Mouse (Mus musculus): Measurements from ENCODE around the gene Abhd6. TPM values are rescaled to one million over a fixed set of nuclear protein-coding genes. Genes with fewer than 3 reads are reported as not detected.
A peak's percentile ranks its signal among the peaks of the same experiment; 100 is the strongest.
"Not testable (repeated sequence)": the region's sequence is repeated elsewhere in the genome, so short reads cannot be mapped to it uniquely, and the experiment has no call there.

Abhd6 gene
- polyA plus RNA-seq, 1 experiment from 2014 or later = 14.1 TPM

DNA sequence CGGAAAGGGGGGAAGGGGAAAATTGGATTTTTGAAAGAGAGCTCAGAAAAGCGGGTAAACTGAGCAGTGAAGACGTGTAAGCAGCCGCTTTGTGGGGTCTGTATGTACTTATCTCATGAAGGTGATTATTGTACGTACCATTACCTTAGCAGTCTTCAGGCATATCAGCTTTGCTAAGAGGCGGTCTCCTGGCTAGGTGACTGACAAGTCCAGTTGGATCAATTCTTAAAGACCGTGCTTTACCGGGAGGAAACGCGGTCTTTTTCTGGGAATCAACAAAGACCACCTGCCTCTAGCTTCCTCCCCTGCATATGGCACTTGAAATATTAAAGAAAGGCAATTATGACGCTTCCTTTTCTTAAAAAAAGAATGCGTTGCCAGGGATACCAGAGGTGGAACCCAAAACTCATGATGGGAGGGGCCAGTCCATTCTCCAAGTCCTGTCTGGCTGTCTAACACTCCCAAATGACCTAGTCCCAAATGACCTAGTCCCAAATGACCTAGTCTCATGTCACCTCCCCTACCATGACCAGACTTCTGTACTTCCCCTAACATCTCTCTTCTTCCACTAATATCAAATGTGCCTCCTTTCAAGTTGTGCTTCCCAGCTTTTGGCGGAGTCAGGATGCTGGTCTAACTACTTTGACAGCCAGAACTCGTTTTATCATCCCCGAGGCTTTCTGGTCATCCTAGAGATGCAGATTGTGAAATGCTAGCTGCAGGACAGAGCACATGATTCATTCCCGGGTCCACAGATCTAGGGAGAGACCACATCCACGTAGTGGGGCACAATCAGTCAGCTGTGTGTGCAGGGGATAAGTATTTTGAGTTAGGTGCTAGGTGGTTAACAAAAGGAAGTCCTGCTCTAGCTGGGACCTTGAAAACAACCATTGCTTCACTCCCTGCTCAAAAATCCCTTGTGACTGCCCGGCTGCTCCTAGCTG lies 1.3 kb downstream of the Abhd6 start:
- H3K4me1 ChIP-seq (ENCODE audit: control insufficient read depth, insufficient read depth, low read length) = peaks cover 8% of the 10 kb centered on the region
- H3K36me3 ChIP-seq (ENCODE audit: control insufficient read depth, insufficient read depth, low read length) = no peaks in the 10 kb centered on the region
- H3K27me3 ChIP-seq (replicated peaks; ENCODE audit: control insufficient read depth, insufficient read depth, low read length) = peaks cover 12% of the 10 kb centered on the region; the same call in 1 of the 2 replicates
- peak overlapping the region; percentile 65 for H3K4me3 ChIP-seq (ENCODE audit: low read length)
- peak overlapping the region; percentile 93 for H3K4me2 ChIP-seq (ENCODE audit: low read depth, low read length)
- H3K9me3 ChIP-seq (ENCODE audit: control insufficient read depth, low read length) = no peaks in the 10 kb centered on the region
- H3K27ac ChIP-seq (ENCODE audit: low read length) = no peak overlapping the region
- peak overlapping the region; percentile 65; the same call in 1 of the 2 replicates for H3K9ac ChIP-seq (ENCODE audit: low read depth, low read length)
- no peak for ATAC-seq
- 36% methylated on average over 18 of the region's 18 CpGs for WGBS

DNA sequence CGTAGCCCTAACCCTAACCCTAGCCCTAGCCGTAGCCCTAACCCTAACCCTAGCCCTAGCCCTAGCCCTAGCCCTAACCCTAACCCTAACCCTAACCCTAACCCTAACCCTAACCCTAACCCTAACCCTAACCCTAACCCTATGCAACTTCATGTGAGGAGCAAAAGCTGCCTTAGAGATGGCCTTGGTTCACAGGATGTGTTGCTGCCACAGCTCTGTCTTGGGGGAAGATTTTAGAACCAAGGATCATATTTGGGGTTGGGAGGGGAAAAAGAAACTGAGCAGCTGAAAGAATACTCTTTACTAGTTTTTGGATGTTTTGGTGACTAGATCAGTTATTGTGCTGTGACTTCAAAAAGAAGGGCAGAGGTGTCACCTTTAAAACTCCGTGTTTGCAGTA lies 3.4 kb downstream of the Abhd6 start:
- not testable (repeated sequence) for H3K4me1 ChIP-seq (ENCODE audit: control insufficient read depth, insufficient read depth, low read length); H3K27ac ChIP-seq (ENCODE audit: low read length); H3K36me3 ChIP-seq (ENCODE audit: control insufficient read depth, insufficient read depth, low read length); H3K4me2 ChIP-seq (ENCODE audit: low read depth, low read length); H3K9me3 ChIP-seq (ENCODE audit: control insufficient read depth, low read length); H3K9ac ChIP-seq (ENCODE audit: low read depth, low read length); H3K4me3 ChIP-seq (ENCODE audit: low read length); ATAC-seq; H3K27me3 ChIP-seq (replicated peaks; ENCODE audit: control insufficient read depth, insufficient read depth, low read length)
- WGBS = 68% methylated on average over 3 of the region's 3 CpGs

- no peak overlapping the region for H3K4me3 ChIP-seq (ENCODE audit: low read length)
- ATAC-seq = no peak
- H3K4me2 ChIP-seq (ENCODE audit: low read depth, low read length) = no peak overlapping the region
- no peak overlapping the region for H3K9ac ChIP-seq (ENCODE audit: low read depth, low read length)
- H3K36me3 ChIP-seq (ENCODE audit: control insufficient read depth, insufficient read depth, low read length) = no peaks in the 10 kb centered on the region
- no peaks in the 10 kb centered on the region for H3K9me3 ChIP-seq (ENCODE audit: control insufficient read depth, low read length)
- peaks cover 8% of the 10 kb centered on the region for H3K4me1 ChIP-seq (ENCODE audit: control insufficient read depth, insufficient read depth, low read length)
- no peak overlapping the region for H3K27ac ChIP-seq (ENCODE audit: low read length)
- H3K27me3 ChIP-seq (replicated peaks; ENCODE audit: control insufficient read depth, insufficient read depth, low read length) = peaks cover under 1% of the 10 kb centered on the region; the same call in 1 of the 2 replicates
Observed at GRCm38 (mm10) chr14:8007084-8007483, 4.4 kb downstream of the Abhd6 start.

- WGBS = 71% methylated on average over 2 of the region's 2 CpGs
- Histone ChIP-seq H3K9me3 (ENCODE audit: control insufficient read depth, low read length) (no peaks in the 10 kb centered on the region), H3K27me3 (replicated peaks; ENCODE audit: control insufficient read depth, insufficient read depth, low read length) (no peaks in the 10 kb centered on the region), H3K36me3 (ENCODE audit: control insufficient read depth, insufficient read depth, low read length) (no peaks in the 10 kb centered on the region), H3K9ac (ENCODE audit: low read depth, low read length) (no peak overlapping the region), H3K4me3 (ENCODE audit: low read length) (no peak overlapping the region), H3K4me2 (ENCODE audit: low read depth, low read length) (no peak overlapping the region), H3K27ac (ENCODE audit: low read length) (no peak overlapping the region), H3K4me1 (ENCODE audit: control insufficient read depth, insufficient read depth, low read length) (peaks cover 8% of the 10 kb centered on the region)
- no peak for ATAC-seq
Observed at GRCm38 (mm10) chr14:8007486-8007885, 4.8 kb downstream of the Abhd6 start.

DNA sequence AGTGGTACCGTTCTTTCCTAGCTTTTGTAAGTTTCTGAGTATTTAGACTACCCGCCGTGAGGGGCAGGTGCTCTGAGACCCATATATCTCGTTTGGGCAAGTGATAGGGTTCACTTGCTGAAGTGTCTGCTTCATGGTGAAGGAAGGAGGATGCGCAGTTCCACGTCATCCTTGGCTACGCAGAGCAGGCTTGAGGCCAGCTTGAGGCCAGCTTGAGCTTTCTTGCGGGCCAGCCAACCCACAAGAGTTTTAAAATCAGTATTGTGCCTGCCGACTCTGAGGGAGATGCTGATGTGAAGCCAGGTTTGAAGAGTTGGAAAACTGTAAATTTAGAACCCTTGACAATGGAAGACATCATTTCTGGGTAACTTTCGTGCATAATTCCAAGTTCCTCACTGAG lies 5.2 kb downstream of the Abhd6 start:
- Histone ChIP-seq H3K4me3 (ENCODE audit: low read length) (no peak overlapping the region), H3K9ac (ENCODE audit: low read depth, low read length) (no peak overlapping the region), H3K4me1 (ENCODE audit: control insufficient read depth, insufficient read depth, low read length) (peaks cover 8% of the 10 kb centered on the region), H3K36me3 (ENCODE audit: control insufficient read depth, insufficient read depth, low read length) (no peaks in the 10 kb centered on the region), H3K4me2 (ENCODE audit: low read depth, low read length) (no peak overlapping the region), H3K27me3 (replicated peaks; ENCODE audit: control insufficient read depth, insufficient read depth, low read length) (no peaks in the 10 kb centered on the region), H3K9me3 (ENCODE audit: control insufficient read depth, low read length) (no peaks in the 10 kb centered on the region), H3K27ac (ENCODE audit: low read length) (no peak overlapping the region)
- WGBS = 83% methylated on average over 10 of the region's 10 CpGs
- ATAC-seq = no peak

DNA sequence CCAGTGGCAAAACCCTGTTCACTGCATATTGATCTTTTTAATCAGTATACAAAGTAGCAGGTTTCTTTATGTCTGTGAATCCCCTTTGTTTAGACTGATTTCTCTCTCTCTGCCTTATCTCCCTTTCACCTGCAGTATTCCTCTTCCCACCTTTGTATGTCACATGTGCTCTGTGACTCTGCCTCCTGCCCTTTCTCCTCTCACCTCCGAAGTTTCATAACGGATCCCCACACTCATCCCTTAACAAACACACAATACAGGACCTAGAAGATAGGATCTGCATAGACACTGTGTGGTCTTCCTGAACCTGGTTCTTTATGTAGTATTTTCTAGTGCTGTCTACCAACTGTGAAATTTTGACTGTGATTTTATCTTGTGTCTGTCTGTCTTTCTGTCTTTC lies 8.6 kb downstream of the Abhd6 start:
- no peak overlapping the region for H3K9ac ChIP-seq (ENCODE audit: low read depth, low read length)
- 71% methylated on average over 2 of the region's 2 CpGs for WGBS
- no peak overlapping the region for H3K27ac ChIP-seq (ENCODE audit: low read length)
- no peaks in the 10 kb centered on the region for H3K9me3 ChIP-seq (ENCODE audit: control insufficient read depth, low read length)
- no peak overlapping the region for H3K4me3 ChIP-seq (ENCODE audit: low read length)
- no peak overlapping the region for H3K4me2 ChIP-seq (ENCODE audit: low read depth, low read length)
- ATAC-seq = no peak
- peaks cover 4% of the 10 kb centered on the region; the same call in 1 of the 2 replicates for H3K4me1 ChIP-seq (ENCODE audit: control insufficient read depth, insufficient read depth, low read length)
- H3K36me3 ChIP-seq (ENCODE audit: control insufficient read depth, insufficient read depth, low read length) = no peaks in the 10 kb centered on the region
- H3K27me3 ChIP-seq (replicated peaks; ENCODE audit: control insufficient read depth, insufficient read depth, low read length) = no peaks in the 10 kb centered on the region

DNA sequence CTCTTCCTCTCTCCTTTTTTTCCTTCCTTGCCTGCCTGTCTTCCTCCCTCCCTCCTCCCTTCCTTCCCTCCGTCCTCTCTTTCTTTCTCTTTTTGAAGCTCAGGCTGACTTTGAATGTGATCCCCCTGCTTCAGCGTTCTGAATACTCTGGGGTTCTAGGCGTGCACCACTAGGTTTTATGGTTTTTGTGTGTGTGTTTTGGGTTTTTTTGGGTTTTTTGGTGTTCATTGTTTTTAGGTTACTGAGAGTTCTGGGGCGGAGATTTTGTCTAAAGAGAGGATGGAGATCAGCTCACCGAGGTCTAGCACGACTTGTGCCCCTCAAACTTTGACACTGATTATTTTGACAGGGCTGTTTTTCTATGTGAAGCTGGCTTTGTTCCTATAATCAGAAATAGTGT lies 9.2 kb downstream of the Abhd6 start:
- H3K4me1 ChIP-seq (ENCODE audit: control insufficient read depth, insufficient read depth, low read length) = peaks cover 4% of the 10 kb centered on the region; the same call in 1 of the 2 replicates
- H3K36me3 ChIP-seq (ENCODE audit: control insufficient read depth, insufficient read depth, low read length) = no peaks in the 10 kb centered on the region
- H3K9me3 ChIP-seq (ENCODE audit: control insufficient read depth, low read length) = no peaks in the 10 kb centered on the region
- H3K27me3 ChIP-seq (replicated peaks; ENCODE audit: control insufficient read depth, insufficient read depth, low read length) = no peaks in the 10 kb centered on the region
- no peak for ATAC-seq
- WGBS = 81% methylated on average over 6 of the region's 6 CpGs
- no peak overlapping the region for H3K9ac ChIP-seq (ENCODE audit: low read depth, low read length)
- H3K27ac ChIP-seq (ENCODE audit: low read length) = no peak overlapping the region
- H3K4me2 ChIP-seq (ENCODE audit: low read depth, low read length) = no peak overlapping the region
- H3K4me3 ChIP-seq (ENCODE audit: low read length) = no peak overlapping the region

- WGBS = 88% methylated on average over 6 of the region's 6 CpGs
- H3K9me3 ChIP-seq (ENCODE audit: control insufficient read depth, low read length) = no peaks in the 10 kb centered on the region
- H3K4me3 ChIP-seq (ENCODE audit: low read length) = no peak overlapping the region
- peaks cover 4% of the 10 kb centered on the region; the same call in 1 of the 2 replicates for H3K4me1 ChIP-seq (ENCODE audit: control insufficient read depth, insufficient read depth, low read length)
- H3K36me3 ChIP-seq (ENCODE audit: control insufficient read depth, insufficient read depth, low read length) = no peaks in the 10 kb centered on the region
- no peak overlapping the region for H3K27ac ChIP-seq (ENCODE audit: low read length)
- H3K9ac ChIP-seq (ENCODE audit: low read depth, low read length) = no peak overlapping the region
- no peaks in the 10 kb centered on the region for H3K27me3 ChIP-seq (replicated peaks; ENCODE audit: control insufficient read depth, insufficient read depth, low read length)
- H3K4me2 ChIP-seq (ENCODE audit: low read depth, low read length) = no peak overlapping the region
- ATAC-seq = no peak
Observed at GRCm38 (mm10) chr14:8015756-8016155, 13.1 kb downstream of the Abhd6 start.

- Histone ChIP-seq H3K36me3 (ENCODE audit: control insufficient read depth, insufficient read depth, low read length) (no peaks in the 10 kb centered on the region), H3K27me3 (replicated peaks; ENCODE audit: control insufficient read depth, insufficient read depth, low read length) (no peaks in the 10 kb centered on the region), H3K9me3 (ENCODE audit: control insufficient read depth, low read length) (no peaks in the 10 kb centered on the region), H3K4me2 (ENCODE audit: low read depth, low read length) (no peak overlapping the region), H3K4me3 (ENCODE audit: low read length) (no peak overlapping the region; the same call in 1 of the 2 replicates), H3K27ac (ENCODE audit: low read length) (peak overlapping the region; percentile 17; the same call in 1 of the 2 replicates), H3K4me1 (ENCODE audit: control insufficient read depth, insufficient read depth, low read length) (peaks cover 4% of the 10 kb centered on the region; the same call in 1 of the 2 replicates), H3K9ac (ENCODE audit: low read depth, low read length) (no peak overlapping the region)
- 63% methylated on average over 6 of the region's 6 CpGs for WGBS
- peak; percentile 88 for ATAC-seq
Observed at GRCm38 (mm10) chr14:8016276-8016675, 13.6 kb downstream of the Abhd6 start.
